Mouse (Mus musculus): Measurements from ENCODE around the gene Rbm48. TPM values are rescaled to one million over a fixed set of nuclear protein-coding genes. Genes with fewer than 3 reads are reported as not detected.

The Rbm48 gene
- polyA plus RNA-seq, 1 experiment = 1.9 TPM

DNA sequence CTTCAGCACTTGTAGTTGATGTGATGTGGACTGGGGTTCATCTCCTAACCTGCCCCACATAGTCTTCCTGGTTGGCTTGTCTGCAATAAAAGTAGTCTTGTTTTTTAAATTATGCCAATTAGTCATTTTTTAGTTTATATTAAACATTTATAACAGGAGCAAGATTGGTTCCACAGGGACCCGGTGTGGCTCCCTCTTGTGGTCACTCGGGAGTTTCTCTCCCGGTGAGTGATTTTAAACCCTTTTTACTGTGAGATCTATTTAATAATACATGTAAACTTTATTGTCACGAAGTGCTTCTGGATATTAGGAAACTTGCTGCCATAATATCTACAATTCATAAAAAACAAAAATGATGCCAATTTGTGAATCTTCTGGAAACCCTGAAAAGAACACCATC lies 37.6 kb upstream of the Rbm48 start:
- H3K4me3 ChIP-seq = no peak overlapping the region
- H3K79me2 ChIP-seq (ENCODE audit: control insufficient read depth, insufficient read depth) = no peaks in the 10 kb centered on the region
- no peaks in the 10 kb centered on the region for H3K27me3 ChIP-seq (ENCODE audit: control insufficient read depth, insufficient read depth, insufficient read length)
- TF ChIP-seq MAX (IDR thresholded peaks at IDR 0.05; ENCODE audit: low read depth) = no peak
- TF ChIP-seq MYOG (IDR thresholded peaks at IDR 0.05; ENCODE audit: control insufficient read depth in 1 of 3, insufficient read depth in 1 of 3, insufficient read length in 2 of 3, low read depth in 2 of 3) = no peak
- no peak for TF ChIP-seq POLR2A (IDR thresholded peaks at IDR 0.05; ENCODE audit: insufficient read length, low read depth)
- no peak for TF ChIP-seq TCF3 (IDR thresholded peaks at IDR 0.05; ENCODE audit: insufficient read length, low read depth)
- no peak for TF ChIP-seq USF1 (IDR thresholded peaks at IDR 0.05; ENCODE audit: low read depth)
- TF ChIP-seq SRF (IDR thresholded peaks at IDR 0.05; ENCODE audit: control insufficient read depth, insufficient read length, low read depth) = no peak
- TF ChIP-seq REST (IDR thresholded peaks at IDR 0.05; ENCODE audit: insufficient read depth, insufficient read length) = no peak
- no peak for TF ChIP-seq POLR2AphosphoS2 (IDR thresholded peaks at IDR 0.05; ENCODE audit: insufficient read length, low read depth)
- no peak for TF ChIP-seq TCF12 (IDR thresholded peaks at IDR 0.05; ENCODE audit: insufficient read depth, poor library complexity, severe bottlenecking)
- TF ChIP-seq CEBPB (IDR thresholded peaks at IDR 0.05; ENCODE audit: insufficient read depth, poor library complexity, severe bottlenecking) = no peak
- no peak for TF ChIP-seq E2F4 (IDR thresholded peaks at IDR 0.05; ENCODE audit: insufficient read depth)
- TF ChIP-seq MYOD1 (IDR thresholded peaks at IDR 0.05; ENCODE audit: control insufficient read depth in 1 of 3, insufficient read length in 2 of 3, low read depth in 2 of 3) = no peak
- no peak overlapping the region for H3ac ChIP-seq (ENCODE audit: control insufficient read depth, insufficient read length)
- peaks cover 13% of the 10 kb centered on the region for H3K36me3 ChIP-seq (ENCODE audit: control insufficient read depth, insufficient read depth)
- no peak overlapping the region for H3K4me2 ChIP-seq (ENCODE audit: low read depth)

DNA sequence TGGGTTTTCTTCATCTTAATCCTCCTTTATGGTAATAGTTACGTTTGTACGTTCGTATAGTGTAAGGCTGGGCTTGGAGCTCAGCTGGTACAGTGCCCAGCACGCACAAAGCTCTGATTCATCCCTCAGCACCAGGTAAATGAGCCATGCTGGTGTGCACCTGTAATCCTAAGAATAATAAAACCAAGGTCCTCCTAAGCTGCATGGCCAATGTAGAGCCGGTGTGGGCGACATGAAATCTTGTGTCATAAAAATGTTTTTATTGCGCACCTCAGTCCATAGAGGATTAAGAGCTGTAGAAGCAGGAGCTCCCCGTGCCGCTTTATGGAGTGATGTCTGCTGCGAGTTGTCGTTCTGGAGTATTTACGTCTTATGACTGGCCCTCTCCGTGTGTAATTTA lies 36.9 kb upstream of the Rbm48 start:
- no peak overlapping the region for H3K4me2 ChIP-seq (ENCODE audit: low read depth)
- H3K36me3 ChIP-seq (ENCODE audit: control insufficient read depth, insufficient read depth) = peaks cover 13% of the 10 kb centered on the region
- no peak overlapping the region for H3ac ChIP-seq (ENCODE audit: control insufficient read depth, insufficient read length)
- H3K4me3 ChIP-seq = no peak overlapping the region
- no peak for TF ChIP-seq MYOG (IDR thresholded peaks at IDR 0.05; ENCODE audit: control insufficient read depth in 1 of 3, insufficient read depth in 1 of 3, insufficient read length in 2 of 3, low read depth in 2 of 3)
- no peak for TF ChIP-seq TCF12 (IDR thresholded peaks at IDR 0.05; ENCODE audit: insufficient read depth, poor library complexity, severe bottlenecking)
- no peak for TF ChIP-seq CEBPB (IDR thresholded peaks at IDR 0.05; ENCODE audit: insufficient read depth, poor library complexity, severe bottlenecking)
- no peaks in the 10 kb centered on the region for H3K27me3 ChIP-seq (ENCODE audit: control insufficient read depth, insufficient read depth, insufficient read length)
- no peaks in the 10 kb centered on the region for H3K79me2 ChIP-seq (ENCODE audit: control insufficient read depth, insufficient read depth)

DNA sequence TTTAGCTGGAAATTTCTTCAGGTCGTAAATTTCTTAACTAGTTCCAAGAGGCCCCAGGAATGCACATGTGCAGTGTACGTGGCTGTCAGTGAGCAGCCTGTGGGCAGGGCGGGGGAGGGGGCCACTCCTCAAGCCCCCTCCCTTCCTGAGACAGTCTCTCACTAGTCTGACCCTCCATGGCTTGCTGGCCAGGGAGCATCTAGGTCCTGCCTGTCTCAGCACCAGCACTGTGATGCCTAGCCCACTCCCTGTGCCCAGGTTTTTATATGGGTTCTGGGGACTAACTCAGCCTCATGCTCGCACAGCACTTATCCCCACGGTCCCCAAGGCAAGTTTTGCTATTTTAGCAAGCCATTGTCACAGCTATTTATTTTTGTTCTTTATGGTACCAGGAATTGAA lies 35.9 kb upstream of the Rbm48 start:
- no peaks in the 10 kb centered on the region for H3K27me3 ChIP-seq (ENCODE audit: control insufficient read depth, insufficient read depth, insufficient read length)
- H3ac ChIP-seq (ENCODE audit: control insufficient read depth, insufficient read length) = no peak overlapping the region
- TF ChIP-seq MYOD1 (IDR thresholded peaks at IDR 0.05; ENCODE audit: control insufficient read depth in 1 of 3, insufficient read length in 2 of 3, low read depth in 2 of 3) (no peak), SRF (IDR thresholded peaks at IDR 0.05; ENCODE audit: control insufficient read depth, insufficient read length, low read depth) (no peak), E2F4 (IDR thresholded peaks at IDR 0.05; ENCODE audit: insufficient read depth) (no peak), POLR2A (IDR thresholded peaks at IDR 0.05; ENCODE audit: insufficient read length, low read depth) (no peak), TCF12 (IDR thresholded peaks at IDR 0.05; ENCODE audit: insufficient read depth, poor library complexity, severe bottlenecking) (no peak), POLR2AphosphoS2 (IDR thresholded peaks at IDR 0.05; ENCODE audit: insufficient read length, low read depth) (no peak), USF1 (IDR thresholded peaks at IDR 0.05; ENCODE audit: low read depth) (no peak), MAX (IDR thresholded peaks at IDR 0.05; ENCODE audit: low read depth) (no peak), MYOG (IDR thresholded peaks at IDR 0.05; ENCODE audit: control insufficient read depth in 1 of 3, insufficient read depth in 1 of 3, insufficient read length in 2 of 3, low read depth in 2 of 3) (no peak), CEBPB (IDR thresholded peaks at IDR 0.05; ENCODE audit: insufficient read depth, poor library complexity, severe bottlenecking) (no peak)
- no peaks in the 10 kb centered on the region for H3K79me2 ChIP-seq (ENCODE audit: control insufficient read depth, insufficient read depth)
- H3K4me2 ChIP-seq (ENCODE audit: low read depth) = no peak overlapping the region
- H3K4me3 ChIP-seq = no peak overlapping the region
- peaks cover 13% of the 10 kb centered on the region for H3K36me3 ChIP-seq (ENCODE audit: control insufficient read depth, insufficient read depth)

DNA sequence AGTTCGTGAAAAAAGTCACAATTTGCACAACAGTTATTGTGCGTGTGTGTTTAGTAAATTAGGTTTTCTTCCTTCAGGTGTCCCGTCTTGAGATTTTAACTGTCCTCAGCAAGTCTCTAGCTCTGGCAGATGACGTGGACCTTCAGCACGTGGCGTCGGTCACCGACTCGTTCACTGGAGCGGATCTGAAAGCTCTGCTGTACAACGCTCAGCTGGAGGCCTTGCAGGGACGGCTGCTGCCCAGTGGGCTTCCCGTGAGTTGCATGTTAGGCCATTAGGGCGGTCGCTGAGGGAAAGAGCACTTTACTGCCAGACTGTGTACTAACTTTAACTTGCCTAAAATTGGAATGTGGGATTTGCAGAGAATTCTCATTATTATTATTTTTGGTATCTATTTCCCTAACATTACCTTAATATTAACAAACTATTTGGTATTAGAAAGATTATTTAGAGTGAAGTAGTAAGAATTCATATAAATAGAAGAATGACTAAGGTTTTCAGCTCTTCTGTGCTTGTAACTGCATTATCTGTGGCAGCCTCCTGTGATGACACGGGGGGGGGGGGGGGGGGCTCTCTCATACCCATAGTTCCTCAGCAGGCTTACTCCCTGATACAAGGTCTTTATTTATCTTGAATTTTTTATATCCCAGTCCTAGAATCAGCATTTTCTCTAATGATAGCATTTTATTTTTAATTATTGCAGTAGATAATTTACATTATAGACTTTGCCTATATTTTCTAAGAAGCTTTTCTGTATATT lies 35.3 kb upstream of the Rbm48 start:
- TF ChIP-seq POLR2A (IDR thresholded peaks at IDR 0.05; ENCODE audit: insufficient read length, low read depth) = no peak
- no peak for TF ChIP-seq MYOD1 (IDR thresholded peaks at IDR 0.05; ENCODE audit: control insufficient read depth in 1 of 3, insufficient read length in 2 of 3, low read depth in 2 of 3)
- no peak for TF ChIP-seq MAX (IDR thresholded peaks at IDR 0.05; ENCODE audit: low read depth)
- no peak for TF ChIP-seq TCF12 (IDR thresholded peaks at IDR 0.05; ENCODE audit: insufficient read depth, poor library complexity, severe bottlenecking)
- TF ChIP-seq REST (IDR thresholded peaks at IDR 0.05; ENCODE audit: insufficient read depth, insufficient read length) = no peak
- no peak for TF ChIP-seq POLR2AphosphoS2 (IDR thresholded peaks at IDR 0.05; ENCODE audit: insufficient read length, low read depth)
- TF ChIP-seq TCF3 (IDR thresholded peaks at IDR 0.05; ENCODE audit: insufficient read length, low read depth) = no peak
- TF ChIP-seq SRF (IDR thresholded peaks at IDR 0.05; ENCODE audit: control insufficient read depth, insufficient read length, low read depth) = no peak
- no peak for TF ChIP-seq MYOG (IDR thresholded peaks at IDR 0.05; ENCODE audit: control insufficient read depth in 1 of 3, insufficient read depth in 1 of 3, insufficient read length in 2 of 3, low read depth in 2 of 3)
- Histone ChIP-seq H3K79me2 (ENCODE audit: control insufficient read depth, insufficient read depth) (no peaks in the 10 kb centered on the region), H3K4me3 (no peak overlapping the region), H3K4me2 (ENCODE audit: low read depth) (no peak overlapping the region), H3K36me3 (ENCODE audit: control insufficient read depth, insufficient read depth) (peaks cover 9% of the 10 kb centered on the region), H3ac (ENCODE audit: control insufficient read depth, insufficient read length) (no peak overlapping the region), H3K27me3 (ENCODE audit: control insufficient read depth, insufficient read depth, insufficient read length) (no peaks in the 10 kb centered on the region)

DNA sequence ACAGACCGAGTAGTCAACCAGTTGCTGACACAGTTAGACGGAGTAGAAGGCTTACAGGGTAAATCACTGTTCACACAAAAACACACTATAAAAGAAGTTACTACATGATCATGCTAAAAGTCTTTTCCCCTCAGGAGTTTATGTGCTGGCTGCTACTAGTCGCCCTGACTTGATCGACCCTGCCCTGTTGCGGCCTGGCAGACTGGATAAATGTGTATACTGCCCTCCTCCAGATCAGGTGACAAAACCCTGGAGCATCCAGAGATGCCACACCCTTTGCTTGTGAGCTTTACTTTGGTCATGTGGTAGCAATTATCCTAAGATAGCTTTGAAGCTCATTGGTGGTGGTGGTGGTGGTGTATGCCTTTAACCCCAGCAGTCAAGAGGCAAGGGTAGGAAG lies 33.7 kb upstream of the Rbm48 start:
- Histone ChIP-seq H3K79me2 (ENCODE audit: control insufficient read depth, insufficient read depth) (no peaks in the 10 kb centered on the region), H3K27me3 (ENCODE audit: control insufficient read depth, insufficient read depth, insufficient read length) (no peaks in the 10 kb centered on the region), H3K4me3 (no peak overlapping the region), H3K4me2 (ENCODE audit: low read depth) (no peak overlapping the region), H3K36me3 (ENCODE audit: control insufficient read depth, insufficient read depth) (no peaks in the 10 kb centered on the region), H3ac (ENCODE audit: control insufficient read depth, insufficient read length) (no peak overlapping the region)
- TF ChIP-seq USF1 (IDR thresholded peaks at IDR 0.05; ENCODE audit: low read depth) = no peak
- no peak for TF ChIP-seq POLR2AphosphoS2 (IDR thresholded peaks at IDR 0.05; ENCODE audit: insufficient read length, low read depth)
- TF ChIP-seq POLR2A (IDR thresholded peaks at IDR 0.05; ENCODE audit: insufficient read length, low read depth) = no peak
- TF ChIP-seq MYOD1 (IDR thresholded peaks at IDR 0.05; ENCODE audit: control insufficient read depth in 1 of 3, insufficient read length in 2 of 3, low read depth in 2 of 3) = no peak
- TF ChIP-seq MAX (IDR thresholded peaks at IDR 0.05; ENCODE audit: low read depth) = no peak
- TF ChIP-seq SRF (IDR thresholded peaks at IDR 0.05; ENCODE audit: control insufficient read depth, insufficient read length, low read depth) = no peak
- no peak for TF ChIP-seq REST (IDR thresholded peaks at IDR 0.05; ENCODE audit: insufficient read depth, insufficient read length)
- TF ChIP-seq E2F4 (IDR thresholded peaks at IDR 0.05; ENCODE audit: insufficient read depth) = no peak
- TF ChIP-seq TCF3 (IDR thresholded peaks at IDR 0.05; ENCODE audit: insufficient read length, low read depth) = no peak
- no peak for TF ChIP-seq CEBPB (IDR thresholded peaks at IDR 0.05; ENCODE audit: insufficient read depth, poor library complexity, severe bottlenecking)
- TF ChIP-seq MYOG (IDR thresholded peaks at IDR 0.05; ENCODE audit: control insufficient read depth in 1 of 3, insufficient read depth in 1 of 3, insufficient read length in 2 of 3, low read depth in 2 of 3) = no peak
- no peak for TF ChIP-seq TCF12 (IDR thresholded peaks at IDR 0.05; ENCODE audit: insufficient read depth, poor library complexity, severe bottlenecking)
